Mouse (Mus musculus) retina, embryonic 14.5 days (tissue): ENCODE measurements at regions not wholly inside any gene's neighbourhood (a gene's known extent, or its start where the extent isn't known, plus 50 kb on each side); places are given as distances from the start of the nearest gene placed in this dataset.

Experiments
- DNase-seq: peaks from one replicate; pipeline ENCODE4 v3.0.0-alpha.2; 2015; ENCODE audit warnings: low spot score

DNA sequence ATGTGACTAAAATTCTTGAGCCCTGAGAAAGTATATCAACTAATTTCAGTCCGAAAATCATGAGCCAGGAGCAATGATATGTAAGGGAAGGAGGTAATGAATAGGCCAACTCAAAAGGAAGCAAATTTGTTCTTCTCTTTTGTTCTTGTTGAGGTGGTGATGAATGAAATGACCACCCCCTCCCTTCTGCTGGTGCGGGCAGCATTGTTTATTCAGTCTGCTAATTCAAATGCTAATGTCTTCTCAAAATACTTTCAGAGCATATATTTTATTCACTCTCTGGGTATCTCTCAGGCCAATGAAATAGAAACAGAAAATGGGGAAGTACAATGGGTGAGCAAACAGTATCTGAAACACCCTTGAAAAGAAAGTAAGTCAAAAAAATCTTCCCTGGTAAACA lies 1870.4 kb downstream of the Pcdh19 start:
- DNase-seq, result no peak

GRCm38 (mm10) chrX:131774011-131774690 lies 1914.6 kb downstream of the Pcdh19 start:
- peak; percentile 71 for DNase-seq
